Mouse (Mus musculus) kidney, adult 2 months (tissue): ENCODE measurements at regions not wholly inside any gene's neighbourhood (a gene's known extent, or its start where the extent isn't known, plus 50 kb on each side); places are given as distances from the start of the nearest gene placed in this dataset.

Source experiments
- DNase-seq: peaks from one replicate; pipeline ENCODE4 v3.0.0; 2021
- H3K27ac ChIP-seq: fragments of 200-500 bp; 2 replicates; pipeline ENCODE4 v1.5.1; 2012; ENCODE audit warnings: low read depth, low read length, control low read depth, inconsistent platforms; ENCODE audit not compliant: insufficient read depth
- H3K27me3 ChIP-seq: fragments of 200-500 bp; replicated peaks from 2 replicates; pipeline ENCODE4 v1.6.1; 2012; ENCODE audit warnings: mild to moderate bottlenecking, moderate library complexity, low read length, inconsistent platforms; ENCODE audit not compliant: control insufficient read depth, insufficient read depth
- H3K36me3 ChIP-seq: fragments of 200-500 bp; 2 replicates; pipeline ENCODE4 v1.6.1; 2012; ENCODE audit warnings: mild to moderate bottlenecking, moderate library complexity, low read length, inconsistent platforms; ENCODE audit not compliant: control insufficient read depth, insufficient read depth
- H3K4me1 ChIP-seq: fragments of 200-500 bp; 2 replicates; pipeline ENCODE4 v1.6.1; 2011; ENCODE audit warnings: low read length; ENCODE audit not compliant: control insufficient read depth, insufficient read depth
- H3K4me3 ChIP-seq: fragments of 200-500 bp; 2 replicates; pipeline ENCODE4 v1.5.1; 2011; ENCODE audit warnings: mild to moderate bottlenecking, low read depth, low read length, control low read depth; ENCODE audit not compliant: insufficient read depth
- CTCF ChIP-seq: fragments of 200-500 bp; conservative IDR thresholded peaks from 2 replicates; pipeline ENCODE4 v1.5.1; 2011; ENCODE audit warnings: low read depth, mild to moderate bottlenecking, control low read depth, low read length, moderate library complexity, mixed read lengths; ENCODE audit not compliant: insufficient read depth, insufficient read length
- POLR2A ChIP-seq: fragments of 200-500 bp; IDR thresholded peaks from one replicate; pipeline ENCODE4 v1.6.1; 2011; ENCODE audit warnings: low read depth, low read length, control low read depth
- WGBS: fragments of 180-500 bp; shearing (Covaris S2); methylation state at CpG from one replicate; pipeline ENCODE4 v1.1.7; 2018; 5-methylcytosine and 5-hydroxymethylcytosine counted together

DNA sequence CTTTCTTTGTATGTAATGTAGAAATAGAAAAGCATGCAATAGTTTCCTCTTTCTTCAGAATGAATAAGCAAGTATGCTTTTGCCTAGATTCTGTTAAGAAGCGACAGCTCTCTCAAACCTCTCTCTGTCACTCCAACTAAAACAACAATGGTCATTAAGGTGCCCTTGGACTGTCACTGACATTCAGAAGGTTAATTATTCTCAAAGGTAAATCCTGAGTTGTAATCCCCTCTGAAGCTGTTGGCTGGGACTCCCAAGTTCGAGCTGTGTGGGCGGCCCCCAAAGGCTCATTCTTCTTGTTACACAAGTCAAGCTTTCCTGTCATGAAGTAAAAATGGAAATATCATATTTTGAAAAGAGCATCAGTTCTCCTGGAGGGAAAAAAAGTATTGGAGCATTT, 153.6 kb upstream of the Cdkn3 start:
- Histone ChIP-seq H3K4me1 (no peaks in the 10 kb centered on the region), H3K27me3 (no peaks in the 10 kb centered on the region), H3K36me3 (no peaks in the 10 kb centered on the region), H3K4me3 (no peak overlapping the region), H3K27ac (no peak overlapping the region)
- peak; percentile 5 for DNase-seq
- TF ChIP-seq POLR2A (no peak), CTCF (no peak)
- 59% methylated on average over 3 of the region's 3 CpGs for WGBS

- peak; percentile 21 for DNase-seq
- TF ChIP-seq CTCF (no peak), POLR2A (no peak)
- Histone ChIP-seq H3K27ac (no peak overlapping the region), H3K4me1 (no peaks in the 10 kb centered on the region), H3K4me3 (no peak overlapping the region), H3K27me3 (no peaks in the 10 kb centered on the region), H3K36me3 (no peaks in the 10 kb centered on the region)
- 36% methylated on average over 9 of the region's 9 CpGs for WGBS
Observed at GRCm38 (mm10) chr14:46606037-46606436, 154.3 kb upstream of the Cdkn3 start.

GRCm38 (mm10) chr14:46604886-46605531, 155.3 kb upstream of the Cdkn3 start:
- no peak overlapping the region for H3K27ac ChIP-seq
- WGBS: 21% methylated on average over 16 of the region's 16 CpGs
- H3K4me3 ChIP-seq: no peak overlapping the region
- TF ChIP-seq CTCF: no peak
- no peak for TF ChIP-seq POLR2A
- H3K27me3 ChIP-seq: no peaks in the 10 kb centered on the region
- no peaks in the 10 kb centered on the region for H3K4me1 ChIP-seq
- peak; percentile 12 for DNase-seq
- H3K36me3 ChIP-seq: no peaks in the 10 kb centered on the region

DNA sequence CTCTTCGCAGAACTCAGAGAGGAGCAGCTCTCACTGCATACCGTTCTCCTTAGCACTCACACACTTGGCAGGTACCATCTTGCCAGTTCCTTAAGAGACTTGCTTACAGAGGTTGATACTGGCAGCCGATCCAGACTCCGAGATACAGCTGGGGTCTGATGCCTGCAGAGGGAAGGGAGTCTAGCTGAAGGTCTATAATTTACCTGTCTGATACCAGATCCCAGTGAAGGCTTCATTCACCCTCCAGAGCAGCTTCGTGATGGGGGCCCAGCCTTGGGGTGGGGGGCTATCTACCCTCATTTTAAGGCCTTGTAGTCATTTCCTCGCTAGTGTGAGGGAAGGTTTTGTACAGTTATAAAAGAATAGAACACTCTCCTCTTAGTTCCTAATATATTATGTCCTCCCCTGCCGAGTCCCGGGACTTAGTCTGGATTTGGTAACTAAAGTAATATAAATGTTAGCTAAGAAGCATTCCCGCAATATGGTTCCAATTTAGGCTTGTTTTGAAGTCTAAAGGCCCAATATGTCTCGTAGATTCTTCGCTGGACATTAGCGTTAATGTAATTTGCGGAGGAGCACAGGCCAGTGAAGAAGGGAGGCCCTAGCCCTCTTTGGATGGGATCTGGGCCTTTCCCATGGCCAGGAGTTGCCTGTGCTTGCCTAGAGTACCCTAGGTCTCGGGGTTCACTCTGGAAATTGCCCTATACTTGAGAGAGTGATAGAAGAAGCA, 156.0 kb upstream of the Cdkn3 start:
- H3K36me3 ChIP-seq: no peaks in the 10 kb centered on the region
- WGBS: 94% methylated on average over 14 of the region's 14 CpGs
- H3K4me3 ChIP-seq: no peak overlapping the region
- DNase-seq: no peak
- no peak overlapping the region for H3K27ac ChIP-seq
- H3K27me3 ChIP-seq: no peaks in the 10 kb centered on the region
- no peak for TF ChIP-seq POLR2A
- TF ChIP-seq CTCF: no peak
- no peaks in the 10 kb centered on the region for H3K4me1 ChIP-seq

- Histone ChIP-seq H3K27ac (no peak overlapping the region), H3K36me3 (no peaks in the 10 kb centered on the region), H3K27me3 (no peaks in the 10 kb centered on the region), H3K4me3 (no peak overlapping the region), H3K4me1 (no peaks in the 10 kb centered on the region)
- WGBS: 85% methylated on average over 7 of the region's 7 CpGs
- no peak for DNase-seq
- TF ChIP-seq POLR2A (no peak), CTCF (no peak)
Observed at GRCm38 (mm10) chr14:46596696-46597359, 163.5 kb upstream of the Cdkn3 start.

DNA sequence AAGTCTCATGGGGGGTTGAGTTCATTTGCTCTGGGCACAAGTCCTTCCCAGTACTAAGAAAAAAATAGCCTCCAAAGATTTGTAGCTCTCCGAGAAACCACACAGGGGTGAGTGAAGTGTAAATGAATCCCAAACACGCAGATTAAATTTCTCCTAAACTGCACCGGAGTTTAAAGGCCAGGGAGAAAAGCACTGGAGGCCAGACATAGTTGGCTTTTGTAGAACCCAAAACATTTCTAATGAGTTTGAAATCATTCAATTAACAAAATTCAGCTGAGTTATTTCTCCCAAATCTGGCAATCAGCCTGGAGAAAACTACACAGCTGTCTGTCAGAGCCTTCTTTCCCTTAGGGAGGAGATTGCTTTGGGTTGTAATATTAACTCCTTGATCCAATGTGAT, 166.2 kb upstream of the Cdkn3 start:
- no peaks in the 10 kb centered on the region for H3K27me3 ChIP-seq
- H3K27ac ChIP-seq: no peak overlapping the region
- no peaks in the 10 kb centered on the region for H3K4me1 ChIP-seq
- WGBS: 23% methylated on average over 3 of the region's 3 CpGs
- H3K4me3 ChIP-seq: no peak overlapping the region
- TF ChIP-seq CTCF (no peak), POLR2A (no peak)
- peak; percentile 16 for DNase-seq
- no peaks in the 10 kb centered on the region for H3K36me3 ChIP-seq

- TF ChIP-seq POLR2A (no peak), CTCF (no peak)
- H3K36me3 ChIP-seq: no peaks in the 10 kb centered on the region
- no peak overlapping the region for H3K4me3 ChIP-seq
- no peak overlapping the region for H3K27ac ChIP-seq
- 55% methylated on average over 12 of the region's 12 CpGs for WGBS
- H3K27me3 ChIP-seq: no peaks in the 10 kb centered on the region
- no peaks in the 10 kb centered on the region for H3K4me1 ChIP-seq
- no peak for DNase-seq
Observed at GRCm38 (mm10) chr14:46591753-46592359, 168.5 kb upstream of the Cdkn3 start.
